Mouse (Mus musculus): ENCODE measurements around the gene Ccl11. TPM values are rescaled to one million over a fixed set of nuclear protein-coding genes. Genes with fewer than 3 reads are reported as not detected.

Ccl11 gene
- total RNA-seq, 2 experiments from 2014 or later: 0.34 to 0.35 TPM

GRCm38 (mm10) chr11:82047746-82048415 is 9.7 kb upstream of the Ccl11 start:
- DNase-seq (ENCODE audit: extremely low spot score in 1 of 2, low spot score in 1 of 2): peak in 1 of 2 experiments; percentile 36

DNA sequence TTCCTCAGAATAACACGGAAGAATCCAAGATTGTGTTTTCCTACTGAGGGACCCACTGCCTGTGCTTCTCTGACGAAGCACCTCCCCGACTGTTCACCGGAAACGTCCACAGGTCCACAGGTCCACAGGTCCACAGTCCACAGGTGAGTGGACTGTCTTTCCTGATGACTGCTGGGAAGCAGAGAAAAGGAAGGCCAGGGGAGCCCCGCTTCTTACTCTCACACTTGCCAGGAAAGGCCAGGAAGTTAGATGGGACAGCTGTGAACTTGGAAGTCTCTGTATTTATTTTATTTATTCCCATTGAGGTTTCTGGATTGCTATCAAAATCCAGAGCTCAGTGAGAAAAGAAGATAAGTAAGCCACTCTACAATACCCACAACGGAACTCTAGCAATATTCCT is 3.8 kb upstream of the Ccl11 start:
- DNase-seq (ENCODE audit: extremely low spot score in 1 of 2, low spot score in 1 of 2): no peak

GRCm38 (mm10) chr11:82062226-82062625 is 4.6 kb downstream of the Ccl11 start:
- no peak for DNase-seq (ENCODE audit: extremely low spot score in 1 of 2, low spot score in 1 of 2)

DNA sequence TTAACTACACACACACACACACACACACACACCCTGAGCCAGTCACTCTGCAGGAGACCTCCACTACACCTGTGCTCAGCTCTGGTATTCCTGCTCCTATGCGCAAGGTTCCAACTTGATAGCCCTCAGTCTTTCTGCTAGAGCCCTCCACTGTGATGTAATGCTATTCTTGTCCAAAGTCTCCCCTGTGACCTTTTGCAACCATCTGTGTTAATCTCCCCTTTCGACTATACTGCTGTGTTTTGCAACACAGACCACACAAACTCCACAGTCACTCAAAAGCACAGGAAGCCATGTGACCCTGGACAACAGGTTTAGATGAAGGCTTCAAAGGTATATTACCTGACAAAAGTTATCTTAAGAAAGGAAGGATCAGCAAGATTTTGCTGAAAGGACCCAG is 5.8 kb downstream of the Ccl11 start:
- DNase-seq (ENCODE audit: extremely low spot score in 1 of 2, low spot score in 1 of 2): no peak

GRCm38 (mm10) chr11:82066953-82067571 is 9.4 kb downstream of the Ccl11 start:
- DNase-seq (ENCODE audit: extremely low spot score in 1 of 2, low spot score in 1 of 2): no peak

DNA sequence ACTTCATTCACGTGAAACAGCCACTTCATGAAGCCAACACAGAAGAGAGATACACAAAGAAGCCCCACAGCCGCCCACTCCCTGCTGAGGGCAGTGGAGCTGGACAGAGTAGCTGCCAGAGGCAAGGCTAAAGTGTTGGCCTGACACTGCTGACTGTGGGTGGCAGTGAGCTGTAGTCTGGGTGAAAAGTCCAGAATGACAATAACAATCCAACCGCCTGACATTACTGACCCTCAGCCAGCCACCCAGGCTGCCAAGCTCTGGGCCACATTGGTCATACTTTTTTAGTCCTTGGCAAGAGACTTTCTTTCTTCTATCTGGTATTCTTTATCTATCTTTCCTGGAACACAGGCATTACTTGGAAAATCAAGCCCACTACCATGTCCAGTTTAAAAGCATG is 13.5 kb downstream of the Ccl11 start:
- DNase-seq (ENCODE audit: extremely low spot score in 1 of 2, low spot score in 1 of 2): no peak

- no peak for DNase-seq (ENCODE audit: extremely low spot score in 1 of 2, low spot score in 1 of 2)
These were observed 14.8 kb downstream of the Ccl11 start for GRCm38 (mm10) chr11:82072374-82072773.

GRCm38 (mm10) chr11:82072984-82073383 is 15.4 kb downstream of the Ccl11 start:
- no peak for DNase-seq (ENCODE audit: extremely low spot score in 1 of 2, low spot score in 1 of 2)

GRCm38 (mm10) chr11:82073686-82074085 is 16.1 kb downstream of the Ccl11 start:
- no peak for DNase-seq (ENCODE audit: extremely low spot score in 1 of 2, low spot score in 1 of 2)

DNA sequence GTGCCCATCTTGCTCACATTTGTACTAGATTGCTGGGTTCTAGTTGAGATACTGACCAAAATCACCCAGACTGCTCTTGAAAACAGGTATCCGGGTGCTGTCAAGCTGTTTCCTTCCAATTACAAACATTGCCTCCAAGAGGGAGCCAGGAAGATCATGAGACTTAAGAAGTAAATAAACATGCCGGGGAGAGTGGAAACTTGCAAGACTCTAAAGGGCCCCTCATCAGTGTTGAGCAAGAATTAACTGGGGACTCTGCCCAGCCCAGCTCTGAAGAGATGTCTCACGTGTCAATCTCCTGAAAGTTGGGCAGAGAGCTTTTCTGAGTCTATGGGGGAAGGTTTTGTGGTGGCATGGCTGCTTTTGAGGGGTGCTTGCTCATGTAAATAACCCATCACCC is 19.4 kb downstream of the Ccl11 start:
- DNase-seq (ENCODE audit: extremely low spot score in 1 of 2, low spot score in 1 of 2): no peak

DNA sequence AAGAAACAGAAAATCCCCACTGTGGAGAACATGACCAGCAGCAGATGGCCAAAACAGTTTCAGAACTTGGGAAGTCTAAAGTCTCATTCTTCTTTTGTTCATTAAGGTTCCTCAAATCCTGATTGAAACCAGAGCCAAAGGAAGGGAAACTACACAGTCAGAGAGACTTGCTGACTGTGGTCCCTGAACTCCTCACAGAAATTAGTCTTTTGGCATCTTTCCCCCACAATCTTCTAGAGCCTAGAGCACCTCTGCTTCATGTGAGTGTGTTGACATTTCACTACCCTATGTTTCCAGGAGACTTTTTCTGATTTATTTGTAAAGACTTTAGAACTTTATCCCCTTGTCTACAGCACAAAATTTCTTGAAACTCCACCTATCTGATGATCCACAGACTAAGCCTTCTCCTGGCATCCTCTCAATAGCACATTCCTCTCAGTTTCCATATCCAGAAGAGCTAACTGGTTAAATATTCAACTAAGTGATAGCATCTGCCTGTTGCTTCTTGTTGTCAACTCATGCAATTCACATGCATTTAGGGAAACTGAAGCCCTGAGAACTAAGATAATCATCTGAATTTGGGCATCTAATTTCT is 20.6 kb downstream of the Ccl11 start:
- no peak for DNase-seq (ENCODE audit: extremely low spot score in 1 of 2, low spot score in 1 of 2)

DNA sequence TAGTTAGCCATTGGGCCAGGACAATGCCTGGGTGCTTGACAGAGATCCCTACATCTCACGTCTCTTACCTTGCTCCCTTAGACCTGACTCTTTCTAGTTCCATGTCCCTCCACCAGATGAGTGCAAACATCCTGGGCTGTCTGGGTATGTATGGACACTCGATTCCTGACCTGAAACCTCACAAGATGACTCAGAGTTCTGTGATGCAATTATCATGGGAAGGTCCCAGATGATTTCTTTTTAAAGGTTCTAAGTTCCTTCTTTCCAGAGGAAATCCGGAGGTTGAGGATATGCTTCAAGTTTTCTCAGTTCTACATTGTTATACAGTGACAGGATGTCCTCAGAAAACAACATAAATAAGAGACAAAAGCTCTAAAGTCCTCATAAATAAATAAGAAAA is 23.2 kb downstream of the Ccl11 start:
- DNase-seq (ENCODE audit: extremely low spot score in 1 of 2, low spot score in 1 of 2): no peak

GRCm38 (mm10) chr11:82084360-82084759 is 26.7 kb downstream of the Ccl11 start:
- DNase-seq (ENCODE audit: extremely low spot score in 1 of 2, low spot score in 1 of 2): no peak

DNA sequence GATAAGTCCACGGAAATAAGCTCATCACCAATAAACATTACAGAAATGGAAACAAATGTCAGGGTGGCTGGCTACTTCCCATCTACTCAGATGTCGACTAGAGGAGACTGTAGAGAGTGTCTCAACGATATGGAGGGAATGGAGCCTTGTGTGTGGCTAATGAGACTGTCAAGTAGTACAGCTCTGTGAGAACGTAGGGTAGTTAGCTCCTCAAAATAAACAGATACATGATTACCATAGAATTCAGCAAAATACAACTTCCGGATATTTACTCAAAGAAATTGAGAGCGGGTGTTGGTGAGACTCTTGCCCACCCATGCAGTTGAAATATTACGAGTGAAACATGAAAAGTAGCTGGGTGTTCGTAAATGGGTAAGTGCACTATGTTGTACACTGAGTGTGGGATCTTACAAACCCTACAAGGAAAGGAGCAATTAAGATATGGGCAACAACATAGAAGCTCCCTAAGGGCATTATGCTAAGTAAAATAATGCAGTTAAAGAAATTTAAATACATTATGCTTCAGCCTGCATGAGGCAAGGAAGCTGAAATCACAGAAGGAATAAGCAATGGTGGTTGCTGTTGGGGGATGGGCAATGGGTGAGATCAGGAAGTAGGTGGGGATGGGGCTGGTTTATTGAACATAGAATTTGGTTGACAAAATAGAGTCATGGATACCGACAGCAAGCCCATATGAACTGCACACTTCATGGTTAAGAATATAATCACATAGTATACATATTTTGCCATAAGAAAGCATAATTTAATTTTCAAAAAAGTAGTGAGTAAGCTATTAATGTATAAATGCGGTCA is 42.1 kb downstream of the Ccl11 start:
- no peak for DNase-seq (ENCODE audit: extremely low spot score in 1 of 2, low spot score in 1 of 2)

DNA sequence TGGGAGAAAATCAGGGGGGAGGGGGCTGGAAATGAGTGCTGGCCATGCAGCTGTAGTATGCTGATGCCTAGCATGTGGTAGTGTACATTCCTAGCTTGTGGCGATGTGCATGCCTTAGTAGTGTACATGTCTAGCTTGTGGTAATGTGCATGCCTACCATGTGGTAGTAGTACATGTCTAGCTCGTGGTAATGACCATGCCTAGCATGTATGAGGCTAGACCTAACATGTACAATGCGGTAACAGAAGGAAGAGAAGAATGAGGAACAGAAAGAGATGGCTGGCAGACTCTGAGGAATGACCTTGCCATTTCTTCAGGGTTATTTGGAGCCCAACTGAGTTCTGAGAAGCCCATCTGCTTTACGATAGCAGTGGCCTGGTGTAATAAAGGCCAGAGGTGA is 43.5 kb downstream of the Ccl11 start:
- DNase-seq (ENCODE audit: extremely low spot score in 1 of 2, low spot score in 1 of 2): no peak

DNA sequence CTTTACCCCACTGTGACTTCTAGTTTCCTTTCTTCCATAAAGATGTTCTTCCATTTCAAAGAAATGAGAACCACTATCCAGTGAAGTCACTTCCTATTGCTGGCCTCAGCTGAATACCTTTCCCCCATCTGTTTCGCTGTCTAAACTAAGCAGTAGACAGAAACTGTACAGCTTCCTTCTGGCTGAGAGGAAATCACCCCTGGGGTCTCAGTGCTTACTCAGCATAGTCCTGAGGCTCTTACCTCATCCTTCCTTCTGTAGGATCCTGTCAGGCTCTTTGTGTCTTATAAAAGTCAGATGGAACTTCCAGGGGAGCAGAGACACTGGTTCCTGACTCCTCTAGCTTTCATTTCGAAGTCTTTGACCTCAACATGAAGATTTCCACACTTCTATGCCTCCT is 43.9 kb downstream of the Ccl11 start, which contains the start of gene Ccl12:
Gene Ccl12, plus strand, starts transcription at position 317 of the 400 bp plus-strand sequence.
- no peak for DNase-seq (ENCODE audit: extremely low spot score in 1 of 2, low spot score in 1 of 2)

DNA sequence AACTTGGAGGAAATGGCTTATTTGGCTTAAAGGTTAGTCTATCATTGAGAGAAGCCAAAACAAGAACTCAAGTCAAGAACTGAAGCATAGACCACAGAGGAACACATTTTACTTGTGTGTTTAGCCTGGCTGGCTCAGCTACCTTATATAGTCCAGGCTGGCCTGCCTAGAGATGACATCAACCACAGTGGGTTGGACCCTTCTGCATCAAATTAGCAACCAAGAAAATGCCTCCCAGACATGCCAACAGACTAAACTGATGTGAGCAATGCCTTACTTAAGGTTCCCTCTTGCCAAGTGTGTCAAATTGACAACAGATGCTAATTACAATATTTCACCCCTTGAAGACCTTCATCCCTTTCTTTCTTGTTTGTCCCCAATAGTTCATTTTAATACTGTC is 52.0 kb downstream of the Ccl11 start:
- no peak for DNase-seq (ENCODE audit: extremely low spot score in 1 of 2, low spot score in 1 of 2)

DNA sequence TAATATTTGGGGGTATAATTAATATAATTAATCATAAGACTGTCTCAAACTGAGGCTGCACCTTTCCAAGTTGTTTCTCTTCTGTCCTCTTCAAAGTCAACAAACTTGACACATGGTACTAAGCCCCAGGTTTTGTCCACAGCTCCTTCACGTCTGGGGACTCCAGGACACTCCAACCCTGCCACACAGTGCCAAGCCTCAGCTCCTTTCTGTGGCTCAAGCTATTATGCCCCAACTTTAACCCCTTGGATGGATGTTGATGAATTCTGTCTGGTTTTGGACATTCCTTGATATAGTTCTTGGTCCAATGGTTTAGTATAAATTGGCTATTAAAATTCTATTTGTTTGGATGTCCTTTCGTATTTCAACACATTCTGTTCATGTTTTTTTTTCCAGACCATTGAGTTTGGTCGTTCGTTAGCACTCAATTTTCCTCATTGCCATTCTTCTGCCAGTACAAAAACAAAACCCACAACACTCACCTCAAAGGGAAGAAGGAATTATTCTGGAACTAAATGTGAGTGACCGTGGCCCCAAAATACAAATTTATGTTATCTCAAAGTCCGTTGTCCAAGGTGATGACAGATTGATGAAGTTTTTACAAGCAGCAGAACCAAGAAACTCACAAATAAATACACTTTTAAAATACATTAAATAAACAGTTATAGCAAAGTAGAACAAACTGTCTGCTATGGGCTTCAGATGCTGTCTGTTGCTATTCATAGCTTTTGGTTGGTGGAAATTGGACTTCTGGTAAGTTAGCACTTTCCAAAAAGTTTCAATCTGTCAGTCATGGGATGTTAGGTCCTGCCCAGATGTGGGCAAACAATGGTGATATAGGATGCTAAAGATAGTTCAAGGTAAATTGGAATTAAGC is 53.0 kb downstream of the Ccl11 start:
- DNase-seq (ENCODE audit: extremely low spot score in 1 of 2, low spot score in 1 of 2): no peak
